Mouse (Mus musculus) R1 (cell line): ENCODE measurements around the gene Dcaf17.

Experiments
- DNase-seq: peaks from one replicate; pipeline ENCODE4 v3.0.0-alpha.2; 2018; ENCODE audit warnings: low read depth, low spot score

Dcaf17 gene

GRCm38 (mm10) chr2:71120844-71121243 is 65.7 kb downstream of the Dcaf17 start:
- DNase-seq, result no peak

GRCm38 (mm10) chr2:71121406-71121805 is 66.3 kb downstream of the Dcaf17 start:
- no peak for DNase-seq

- DNase-seq, result no peak
Observed at GRCm38 (mm10) chr2:71122268-71123029, 67.3 kb downstream of the Dcaf17 start.

- DNase-seq, result no peak
Observed at GRCm38 (mm10) chr2:71123591-71123990, 68.5 kb downstream of the Dcaf17 start.

- DNase-seq, result no peak
Observed at GRCm38 (mm10) chr2:71127779-71128534, 72.8 kb downstream of the Dcaf17 start.

- DNase-seq, result no peak
Observed at GRCm38 (mm10) chr2:71130366-71130765, 75.2 kb downstream of the Dcaf17 start.

- no peak for DNase-seq
Observed at GRCm38 (mm10) chr2:71131866-71132496, 76.9 kb downstream of the Dcaf17 start.

- no peak for DNase-seq
Observed at GRCm38 (mm10) chr2:71134041-71134505, 78.9 kb downstream of the Dcaf17 start.

- DNase-seq, result no peak
Observed at GRCm38 (mm10) chr2:71134836-71135235, 79.7 kb downstream of the Dcaf17 start.

GRCm38 (mm10) chr2:71140622-71141021 is 85.5 kb downstream of the Dcaf17 start:
- peak; percentile 83 for DNase-seq

- DNase-seq, result no peak
Observed at GRCm38 (mm10) chr2:71142410-71142809, 87.3 kb downstream of the Dcaf17 start.

GRCm38 (mm10) chr2:71145853-71146252 is 90.7 kb downstream of the Dcaf17 start:
- DNase-seq, result no peak

- no peak for DNase-seq
Observed at GRCm38 (mm10) chr2:71146266-71146665, 91.1 kb downstream of the Dcaf17 start.

GRCm38 (mm10) chr2:71147816-71148215 is 92.7 kb downstream of the Dcaf17 start:
- DNase-seq, result no peak
